Mouse (Mus musculus) testis, adult 10 weeks (tissue): Measurements from ENCODE around the gene Naglu. TPM values are rescaled to one million over a fixed set of nuclear protein-coding genes. Genes with fewer than 3 reads are reported as not detected.

Source experiments
- polyA plus RNA-seq: library from polyadenylated mRNA; stranded (reverse); fragments of 350-450 nt; fragmentation: Illumina TruSeq; extraction: RNeasy Lipid Tissue Mini Kit (QIAGEN cat#74804); gene quantifications from one replicate; pipeline ENCODE4 v1.2.3, GENCODE M21; 2014; ENCODE audit warnings: low read depth, low replicate concordance

Naglu gene
- polyA plus RNA-seq: 0.98 TPM

GRCm38 (mm10) chr11:101069391-101070188, at the start of gene Naglu:
TSS of gene Naglu (plus strand) at chr11:101070012.

GRCm38 (mm10) chr11:101078121-101078520, 8.3 kb downstream of the Naglu start, which contains the start of gene Hsd17b1:
TSS of gene Hsd17b1 (plus strand) at chr11:101078411.

GRCm38 (mm10) chr11:101082208-101083082, 12.6 kb downstream of the Naglu start, which contains the start of gene Coasy:
TSS of gene Coasy (plus strand) at chr11:101082565.

GRCm38 (mm10) chr11:101086756-101087681, 17.2 kb downstream of the Naglu start, which contains the start of gene Mlx:
TSS of gene Mlx (plus strand) at chr11:101087277.

GRCm38 (mm10) chr11:101095314-101096024, 25.7 kb downstream of the Naglu start, which contains the start of gene Psmc3ip:
TSS of gene Psmc3ip (minus strand) at chr11:101095436.

GRCm38 (mm10) chr11:101119761-101120544, 50.1 kb downstream of the Naglu start, which contains the start of the genes Retreg3 and Tubg1:
TSS of gene Retreg3 (minus strand) at chr11:101119893.
TSS of gene Tubg1 (plus strand) at chr11:101119938.

Other genes starting within 250 kb of the Naglu start
- gene Stat5b, start 219.3 kb upstream of the Naglu start, polyA plus RNA-seq: 0.42 TPM
- 0.85 TPM for gene Stat5a, start 210.7 kb upstream of the Naglu start, polyA plus RNA-seq
- gene Stat3, start 130.5 kb upstream of the Naglu start, polyA plus RNA-seq: 10.7 TPM
- gene Cavin1, start 99.1 kb upstream of the Naglu start, polyA plus RNA-seq: 5.4 TPM
- gene Atp6v0a1, start 60.6 kb upstream of the Naglu start, polyA plus RNA-seq: 31.0 TPM
- 0.62 TPM for gene Hsd17b1, start 8.4 kb downstream of the Naglu start, polyA plus RNA-seq
- 1.7 TPM for gene Coasy, start 12.6 kb downstream of the Naglu start, polyA plus RNA-seq
- gene Mlx, start 17.3 kb downstream of the Naglu start, polyA plus RNA-seq: 8.3 TPM
- gene Psmc3ip, start 25.4 kb downstream of the Naglu start, polyA plus RNA-seq: 124 TPM
- 14.0 TPM for gene Retreg3, start 49.9 kb downstream of the Naglu start, polyA plus RNA-seq
- gene Tubg1, start 49.9 kb downstream of the Naglu start, polyA plus RNA-seq: 2.5 TPM
- gene Tubg2, start 85.9 kb downstream of the Naglu start, polyA plus RNA-seq: 0.22 TPM
- gene Cntnap1, start 100.5 kb downstream of the Naglu start, polyA plus RNA-seq: 0.13 TPM
- gene Plekhh3, start 101.3 kb downstream of the Naglu start, polyA plus RNA-seq: not detected
- not detected for gene Ccr10, start 105.4 kb downstream of the Naglu start, polyA plus RNA-seq
- gene Ezh1, start 156.5 kb downstream of the Naglu start, polyA plus RNA-seq: 12.7 TPM
- gene Ramp2, start 176.0 kb downstream of the Naglu start, polyA plus RNA-seq: 1.1 TPM
- 28.3 TPM for gene Vps25, start 183.7 kb downstream of the Naglu start, polyA plus RNA-seq
- 1.5 TPM for gene Wnk4, start 190.6 kb downstream of the Naglu start, polyA plus RNA-seq
- gene Cntd1, start 209.0 kb downstream of the Naglu start, polyA plus RNA-seq: 172 TPM
- 4.0 TPM for gene Coa3, start 209.1 kb downstream of the Naglu start, polyA plus RNA-seq
- gene Becn1, start 232.3 kb downstream of the Naglu start, polyA plus RNA-seq: 78.8 TPM
- gene Psme3, start 246.2 kb downstream of the Naglu start, polyA plus RNA-seq: 427 TPM